11 mouse cellular contexts compared by ENCODE assay signal in genomic region chr9:60276351-60276750, GRCm38 (mm10).
DNase-seq lines count a peak whose midpoint lies in the region; ATAC-seq and TF ChIP-seq lines count a peak whose summit lies in the region.
"Had no signal": no experiment of that assay in that cellular context is flagged by ENCODE, and none has a peak within 500 bp of the region (broad histone marks: within the 10 kb centered on the region; RNA-seq: fewer than 3 reads in every experiment).

No protein-coding gene starts in this region.

- no peak overlapping the region for H3K9ac ChIP-seq in liver, embryonic 14.5 days (replicated peaks)
- H3K9ac ChIP-seq in liver, embryonic 12.5 days: no peak overlapping the region
- H3K9ac ChIP-seq in hindbrain, embryonic 13.5 days: no peak overlapping the region
- no peak overlapping the region for H3K9ac ChIP-seq in midbrain, embryonic 13.5 days (replicated peaks)
- H3K9ac ChIP-seq: stomach, embryonic 15.5 days had no signal

- ATAC-seq in liver, embryonic 14.5 days (ENCODE audit: insufficient read depth): no peak
- no peak for ATAC-seq in liver, embryonic 12.5 days
- no peak for ATAC-seq in hindbrain, embryonic 13.5 days (ENCODE audit: low FRiP score)
- ATAC-seq in midbrain, embryonic 13.5 days: no peak; the same call in 1 of the 2 replicates
- ATAC-seq in megakaryocyte-erythroid progenitor cell, adult 5-6 weeks (replicated peaks; ENCODE audit: low FRiP score, low TSS enrichment, poor library complexity, severe bottlenecking): no peak

- no peak for TF ChIP-seq EP300 in liver, embryonic 14.5 days (IDR thresholded peaks at IDR 0.05; ENCODE audit: low read depth)

- no peaks in the 10 kb centered on the region for H3K27me3 ChIP-seq in liver, embryonic 14.5 days (ENCODE audit: control insufficient read depth, insufficient read depth, low read length)
- H3K27me3 ChIP-seq in liver, embryonic 12.5 days (replicated peaks): peaks cover 11% of the 10 kb centered on the region; the same call in 1 of the 2 replicates
- H3K27me3 ChIP-seq in hindbrain, embryonic 13.5 days: peaks cover 8% of the 10 kb centered on the region; the same call in 1 of the 2 replicates
- peaks cover 23% of the 10 kb centered on the region for H3K27me3 ChIP-seq in midbrain, embryonic 13.5 days
- H3K27me3 ChIP-seq: stomach, embryonic 15.5 days had no signal

- no peak overlapping the region for H3K4me3 ChIP-seq in liver, embryonic 14.5 days (ENCODE audit: insufficient read depth in 1 of 2, low read depth in 2 of 2, low read length in 2 of 2)
- no peak overlapping the region for H3K4me3 ChIP-seq in liver, embryonic 12.5 days
- H3K4me3 ChIP-seq in hindbrain, embryonic 13.5 days: no peak overlapping the region
- no peak overlapping the region for H3K4me3 ChIP-seq in midbrain, embryonic 13.5 days (replicated peaks)
- H3K4me3 ChIP-seq: erythroblast, embryonic 14.5 days; stomach, embryonic 15.5 days had no signal

- H3K36me3 ChIP-seq in liver, embryonic 14.5 days (replicated peaks; ENCODE audit: control insufficient read depth, insufficient read depth, low read depth): no peaks in the 10 kb centered on the region
- H3K36me3 ChIP-seq in liver, embryonic 12.5 days: no peaks in the 10 kb centered on the region
- no peaks in the 10 kb centered on the region for H3K36me3 ChIP-seq in hindbrain, embryonic 13.5 days
- no peaks in the 10 kb centered on the region for H3K36me3 ChIP-seq in midbrain, embryonic 13.5 days
- H3K36me3 ChIP-seq: stomach, embryonic 15.5 days had no signal

- no peak overlapping the region for H3K27ac ChIP-seq in liver, embryonic 14.5 days
- H3K27ac ChIP-seq in liver, embryonic 12.5 days: no peak overlapping the region
- peak overlapping the region; percentile 35; the same call in 1 of the 2 replicates for H3K27ac ChIP-seq in hindbrain, embryonic 13.5 days
- peak overlapping the region; percentile 57 for H3K27ac ChIP-seq in midbrain, embryonic 13.5 days
- H3K27ac ChIP-seq: stomach, embryonic 15.5 days had no signal

- TF ChIP-seq CTCF in liver, embryonic 14.5 days (IDR thresholded peaks at IDR 0.05; ENCODE audit: low read depth): peak; percentile 44

- 25% methylated on average over 5 of the region's 5 CpGs for WGBS in liver, embryonic 14.5 days (ENCODE audit: insufficient replicate concordance)
- whole genome bisulfite sequencing in liver, embryonic 12.5 days (ENCODE audit: insufficient replicate concordance): 33% methylated on average over 5 of the region's 5 CpGs
- WGBS in hindbrain, embryonic 13.5 days: 19% methylated on average over 5 of the region's 5 CpGs
- 20% methylated on average over 5 of the region's 5 CpGs for WGBS in midbrain, embryonic 13.5 days

- no peak overlapping the region for H3K4me2 ChIP-seq in liver, embryonic 14.5 days (ENCODE audit: low read depth)
- H3K4me2 ChIP-seq in liver, embryonic 12.5 days: no peak overlapping the region
- no peak overlapping the region for H3K4me2 ChIP-seq in hindbrain, embryonic 13.5 days
- no peak overlapping the region for H3K4me2 ChIP-seq in midbrain, embryonic 13.5 days (replicated peaks)
- H3K4me2 ChIP-seq: stomach, embryonic 15.5 days had no signal

- DNase-seq in adrenal gland, postnatal 14 days: peak; percentile 28
- DNase-seq in adrenal gland, postnatal 4 days (ENCODE audit: low spot score in 2 of 2): no peak
- DNase-seq in liver, embryonic 14.5 days (ENCODE audit: low read depth in 3 of 3, low spot score in 3 of 3): no peak
- DNase-seq in right cerebral cortex, postnatal 25 days: no peak
- DNase-seq: adrenal gland, postnatal 25 days had no signal

- H3K4me1 ChIP-seq in liver, embryonic 14.5 days (replicated peaks; ENCODE audit: control insufficient read depth in 2 of 2, insufficient read depth in 2 of 2, low read length in 1 of 2): peaks cover 16 to 59% of the 10 kb centered on the region in 2 experiments
- H3K4me1 ChIP-seq in liver, embryonic 12.5 days: peaks cover 74% of the 10 kb centered on the region
- peaks cover 31% of the 10 kb centered on the region for H3K4me1 ChIP-seq in hindbrain, embryonic 13.5 days (replicated peaks)
- peaks cover 31% of the 10 kb centered on the region for H3K4me1 ChIP-seq in midbrain, embryonic 13.5 days (replicated peaks)

- H3K9me3 ChIP-seq in liver, embryonic 14.5 days (ENCODE audit: control insufficient read depth, low read length): no peaks in the 10 kb centered on the region
- no peaks in the 10 kb centered on the region for H3K9me3 ChIP-seq in liver, embryonic 12.5 days (replicated peaks)
- H3K9me3 ChIP-seq in hindbrain, embryonic 13.5 days: no peaks in the 10 kb centered on the region
- H3K9me3 ChIP-seq in midbrain, embryonic 13.5 days: no peaks in the 10 kb centered on the region
- H3K9me3 ChIP-seq: stomach, embryonic 15.5 days had no signal

Comparison
In these comparisons a context has a peak if more than half of its experiments do, and no peak if none do; other contexts are left out.
1. H3K27ac ChIP-seq: peak in hindbrain, embryonic 13.5 days (single experiment) and midbrain, embryonic 13.5 days (single experiment); none in liver, embryonic 14.5 days (single experiment) and liver, embryonic 12.5 days (single experiment).